Mouse (Mus musculus) adrenal gland, adult 18-20 months (tissue): ENCODE measurements around the gene Krt31. TPM values are rescaled to one million over a fixed set of nuclear protein-coding genes. Genes with fewer than 3 reads are reported as not detected.

Source experiments
- DNase-seq, 2 experiments: peaks; one replicate each; pipeline ENCODE4 v3.0.0; 2021 to 2022; ENCODE audit warnings: low spot score in 2 of 2
- long read RNA-seq, 2 experiments: library from polyadenylated mRNA; stranded (forward); transcript quantifications; one replicate each; pipeline ENCODE4 v2.0.0; 2021
- total RNA-seq, 2 experiments: library from RNA; stranded (reverse); gene quantifications; 1 replicate in 1 of 2; 2 replicates in 1 of 2; pipeline ENCODE4 v1.2.3; 2021

Krt31 gene
- not detected for total RNA-seq
- long read RNA-seq, experiment 1 = 0 reads
- long read RNA-seq, experiment 2 = 0 reads

DNA sequence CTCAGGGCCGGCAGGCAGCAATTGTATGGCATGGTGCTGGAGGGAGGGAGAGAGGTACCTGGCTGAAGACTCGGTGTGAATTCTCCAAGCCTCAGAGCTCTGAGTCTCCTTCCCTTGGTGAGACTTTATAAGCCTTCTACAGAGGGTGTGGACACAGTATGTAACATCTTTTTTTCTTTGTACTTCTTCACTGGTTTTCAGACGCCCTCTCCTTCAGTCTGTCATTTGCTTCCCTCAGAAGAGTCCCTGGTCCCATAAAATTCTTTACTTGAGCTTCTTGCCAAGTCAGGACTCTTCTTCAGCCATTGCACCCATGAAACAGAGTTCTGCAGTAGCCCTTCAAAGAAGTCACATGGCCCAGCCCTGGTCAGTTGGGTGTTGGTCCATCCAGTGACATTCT, at the start of gene Krt31:
TSS of gene Krt31 (minus strand) at position 101 of the 400 bp plus-strand sequence.
- no peak for DNase-seq

DNA sequence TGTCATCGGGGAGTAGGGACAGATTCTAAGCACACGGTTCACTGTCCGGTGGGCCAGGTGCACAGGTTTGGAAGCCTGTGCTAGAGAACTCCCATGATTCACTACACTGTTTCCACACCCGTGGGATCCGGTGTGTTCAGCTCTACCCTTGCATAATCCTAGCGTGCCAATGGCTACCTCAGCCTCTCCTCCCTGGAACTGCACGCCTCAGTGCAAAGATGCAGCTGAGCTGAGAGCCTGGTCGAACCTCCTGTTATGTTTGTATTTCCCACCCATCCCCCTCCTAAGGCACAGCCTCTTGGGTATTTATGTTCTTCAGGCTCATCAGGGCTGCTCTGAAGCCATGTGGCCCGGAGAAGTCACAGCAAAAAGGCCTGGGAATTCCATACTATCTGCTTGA, 47.5 kb upstream of the Krt31 start:
- no peak for DNase-seq

DNA sequence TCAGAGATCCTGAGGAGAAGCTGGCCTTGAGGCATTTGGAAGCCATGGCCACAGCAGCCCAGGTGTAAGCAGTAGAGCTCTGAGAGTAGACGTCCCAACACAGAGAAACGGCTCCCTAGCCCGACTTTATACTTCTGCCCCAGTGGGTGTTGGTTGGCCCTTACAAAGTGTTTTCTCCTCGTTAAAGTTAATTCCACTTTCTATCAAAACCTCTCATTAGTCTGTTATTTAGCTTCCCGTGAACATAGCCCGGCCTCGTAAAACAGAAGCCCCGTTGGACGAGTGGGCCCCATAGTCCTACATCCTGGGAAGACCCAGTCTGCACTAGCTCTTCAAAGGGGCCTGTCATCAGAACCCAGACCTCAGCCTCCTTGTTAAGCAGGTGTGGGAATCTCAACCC, 45.8 kb upstream of the Krt31 start, which contains the start of gene Krt35:
TSS of gene Krt35 (minus strand) at position 101 of the 400 bp plus-strand sequence.
- no peak for DNase-seq

DNA sequence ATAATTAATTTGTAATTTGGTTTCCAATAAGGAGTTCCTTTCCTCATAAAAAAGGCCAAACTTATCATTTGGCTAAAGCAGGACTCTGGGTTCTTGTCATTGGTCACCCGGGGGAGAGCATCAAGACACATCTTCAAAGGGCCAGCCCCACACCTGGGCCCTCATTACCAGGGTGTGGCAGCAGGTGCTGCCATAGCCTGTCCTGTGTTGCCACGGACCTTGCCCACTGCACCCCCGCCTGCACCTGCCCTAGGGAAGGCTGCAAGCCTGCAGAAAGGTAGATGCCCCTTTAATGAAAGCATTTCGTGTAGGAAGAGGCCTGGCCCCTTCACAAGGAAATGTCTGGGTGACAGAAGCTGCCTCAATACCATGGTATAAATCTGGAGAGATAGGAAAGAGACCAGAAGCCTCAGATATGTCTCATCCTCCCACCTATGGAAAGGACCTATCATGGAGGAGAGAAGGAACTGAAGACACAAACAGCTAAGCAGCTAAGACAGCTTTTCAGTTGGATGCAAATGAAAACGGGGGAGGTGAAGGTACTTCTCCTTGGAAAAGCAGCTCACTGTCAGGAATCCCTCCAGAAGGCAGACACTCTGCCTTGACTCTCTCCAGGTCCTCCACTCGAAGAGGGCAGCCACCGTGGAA, 38.2 kb upstream of the Krt31 start:
- no peak for DNase-seq

DNA sequence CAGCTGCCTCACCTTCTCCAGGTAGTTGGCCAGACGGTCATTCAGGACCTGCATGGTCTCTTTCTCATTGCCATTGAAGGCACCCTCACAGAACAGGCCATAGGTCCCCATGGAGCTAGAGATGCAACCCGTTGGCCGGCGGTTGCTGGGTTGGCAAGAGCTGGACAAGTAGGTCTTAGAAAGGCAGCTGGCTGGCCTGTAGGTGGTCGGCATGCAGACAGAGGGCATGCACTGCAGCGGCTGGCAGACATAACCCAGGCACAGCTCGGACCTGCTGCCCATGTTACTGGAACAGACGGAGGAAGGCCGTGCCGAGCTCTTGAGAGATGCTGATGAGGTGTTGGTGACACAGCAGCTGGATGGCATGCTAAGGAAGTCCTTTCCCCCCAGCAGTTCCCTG, 37.5 kb upstream of the Krt31 start, which contains the start of gene Krt32:
TSS of gene Krt32 (minus strand) at position 366 of the 400 bp plus-strand sequence.
- DNase-seq = no peak

DNA sequence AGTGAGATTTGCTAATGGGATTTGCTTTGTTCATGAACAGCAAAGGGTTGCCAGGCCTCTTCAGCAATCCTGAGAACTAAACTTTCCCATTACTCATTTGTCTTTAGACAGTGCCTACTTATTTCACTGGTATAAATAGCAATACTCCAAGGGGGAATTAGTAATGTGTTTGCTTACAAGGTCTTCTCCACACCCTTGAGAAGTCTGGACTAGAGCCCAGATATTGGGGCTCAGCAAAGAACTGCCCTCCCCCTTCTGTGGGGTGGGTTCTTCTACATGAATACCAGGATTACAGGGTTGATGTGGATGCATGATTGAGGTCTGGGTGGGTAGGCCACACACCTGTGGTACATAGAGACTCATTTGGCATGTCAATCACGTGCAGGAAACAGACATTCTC, 23.5 kb upstream of the Krt31 start:
- no peak for DNase-seq

DNA sequence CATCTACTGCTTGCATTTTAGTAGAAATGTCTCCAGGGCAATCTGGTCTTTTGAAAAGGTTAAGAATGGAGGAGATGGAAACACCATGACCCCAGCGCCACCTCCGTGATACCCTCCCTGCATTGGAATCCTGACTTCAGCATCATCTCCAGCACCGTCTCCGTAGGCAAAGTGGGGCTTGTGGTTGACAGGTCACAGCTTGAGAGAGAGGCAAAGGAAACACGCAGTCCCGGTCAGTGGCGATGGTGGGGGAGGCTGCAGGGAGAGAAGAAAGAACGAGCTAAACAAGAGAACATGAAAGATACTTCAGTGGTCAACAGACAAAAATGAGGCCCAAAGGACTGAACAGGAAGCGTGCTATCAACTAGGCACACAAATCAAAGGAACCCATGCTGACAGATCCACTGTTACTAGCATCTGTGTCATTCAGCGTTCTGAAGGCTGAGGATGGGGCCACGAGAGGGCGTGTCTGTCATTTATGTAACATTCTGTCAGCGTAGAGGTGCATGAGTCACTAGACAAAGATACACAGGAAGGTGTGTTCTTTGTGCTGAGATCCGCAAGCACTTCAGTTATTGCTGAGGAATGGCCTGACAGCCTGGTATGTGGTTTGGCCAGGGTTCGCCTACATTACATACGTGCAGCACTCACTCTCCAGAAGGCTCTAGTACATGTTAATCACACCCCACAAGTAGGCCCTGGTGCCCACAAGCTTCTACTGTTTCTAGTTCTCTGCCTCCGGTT, 17.1 kb upstream of the Krt31 start:
- no peak for DNase-seq

DNA sequence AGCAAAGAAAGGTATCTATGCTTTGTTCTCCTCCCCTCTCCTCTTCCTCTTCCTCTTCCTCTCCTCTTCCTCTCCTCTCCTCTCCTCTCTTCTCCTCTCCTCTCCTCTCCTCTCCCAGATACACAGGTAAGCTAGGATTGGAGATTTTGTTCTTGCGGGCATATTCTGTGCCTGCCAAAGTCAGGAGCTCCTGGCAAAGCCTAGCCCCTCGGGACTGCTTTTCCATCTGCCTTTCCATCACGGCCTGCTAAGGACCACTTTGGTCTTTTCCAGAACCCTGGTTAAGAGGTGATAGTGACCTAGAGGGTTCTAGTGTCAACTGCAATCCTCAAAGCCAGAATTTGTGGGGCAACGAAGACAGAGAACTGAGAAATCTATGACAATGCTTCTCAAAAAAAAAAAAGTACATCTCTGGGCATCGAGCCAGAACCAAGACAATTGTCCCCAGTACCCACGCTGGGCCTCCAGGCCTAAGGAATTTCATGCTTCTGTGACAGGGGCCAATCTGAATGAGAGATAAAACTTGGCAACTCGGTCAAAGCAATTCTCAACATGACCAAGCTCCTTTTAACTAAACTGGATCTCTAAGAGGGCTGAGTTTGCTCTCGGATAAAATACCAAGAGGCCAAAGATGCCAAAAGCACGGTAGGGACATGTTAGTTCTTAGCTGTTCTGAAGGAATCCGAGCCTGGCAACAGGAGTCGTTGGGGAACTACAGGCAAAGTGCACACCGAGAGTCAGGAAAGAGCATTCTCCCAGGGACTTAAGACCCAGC, 16.1 kb upstream of the Krt31 start:
- DNase-seq = no peak

DNA sequence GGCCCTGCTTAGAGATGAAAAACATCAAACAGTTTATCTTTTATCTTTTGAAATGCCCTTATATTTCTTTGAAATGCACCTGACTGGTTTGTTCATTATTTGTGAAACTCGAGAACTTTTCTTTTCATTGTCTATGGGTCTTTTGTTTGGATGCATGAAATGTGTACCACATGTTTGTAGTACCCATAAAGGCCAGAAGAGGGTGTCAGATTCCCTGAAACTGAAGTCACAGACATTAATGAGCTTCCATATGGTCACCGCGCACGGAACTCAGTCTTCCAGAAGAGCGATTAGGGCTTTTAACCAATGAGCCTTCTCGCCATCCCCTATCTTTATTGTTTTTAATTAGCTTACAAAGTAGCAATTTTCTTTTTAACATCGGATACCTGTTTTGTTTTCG, 8.5 kb upstream of the Krt31 start:
- no peak for DNase-seq

DNA sequence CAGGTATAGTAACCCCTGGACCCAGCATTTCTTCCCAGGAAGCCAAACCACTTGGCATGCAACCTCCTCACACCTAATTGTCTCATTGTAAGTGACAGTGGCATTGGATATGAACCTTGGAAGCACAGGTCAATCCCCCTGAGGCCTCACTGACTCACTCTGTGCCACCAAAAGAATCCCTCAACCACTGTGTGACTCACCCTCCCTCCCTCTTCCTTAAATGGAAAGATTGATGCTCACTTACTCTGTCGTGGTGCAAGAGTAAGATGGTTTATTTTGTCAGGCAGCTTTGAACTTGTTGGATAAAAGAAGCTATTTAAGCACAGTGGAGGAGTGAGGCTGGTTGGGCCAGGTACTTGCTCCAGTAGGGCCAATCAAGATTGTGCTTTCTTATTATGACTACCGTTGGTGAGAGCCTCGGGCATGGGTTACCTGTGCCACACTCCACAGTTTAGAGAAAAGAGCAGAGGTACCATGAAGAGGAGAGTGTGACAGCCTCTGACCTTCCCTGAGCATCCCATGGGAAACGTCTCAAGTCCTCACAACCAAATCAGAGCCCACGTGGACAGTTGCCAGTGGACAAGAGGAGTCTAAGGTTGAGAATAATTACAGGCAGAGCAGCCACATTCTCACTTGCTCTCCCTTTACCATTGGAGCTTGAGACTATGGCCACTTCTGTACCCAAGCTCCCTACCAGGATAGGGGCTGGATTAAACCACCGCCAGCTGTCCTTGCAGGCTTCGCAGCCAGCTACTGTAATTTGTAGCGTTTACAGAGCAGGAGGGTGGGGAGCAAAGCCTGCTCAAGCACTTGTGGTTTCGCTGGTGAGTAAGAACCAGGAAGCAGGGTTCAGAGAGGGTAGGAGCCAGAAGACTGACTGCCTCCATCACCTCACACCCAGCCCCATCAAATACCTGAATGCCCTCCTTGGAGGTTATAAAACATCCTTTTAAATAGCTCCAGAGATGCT, 5.6 kb upstream of the Krt31 start:
- DNase-seq = peak in 1 of 2 experiments; percentile 6

DNA sequence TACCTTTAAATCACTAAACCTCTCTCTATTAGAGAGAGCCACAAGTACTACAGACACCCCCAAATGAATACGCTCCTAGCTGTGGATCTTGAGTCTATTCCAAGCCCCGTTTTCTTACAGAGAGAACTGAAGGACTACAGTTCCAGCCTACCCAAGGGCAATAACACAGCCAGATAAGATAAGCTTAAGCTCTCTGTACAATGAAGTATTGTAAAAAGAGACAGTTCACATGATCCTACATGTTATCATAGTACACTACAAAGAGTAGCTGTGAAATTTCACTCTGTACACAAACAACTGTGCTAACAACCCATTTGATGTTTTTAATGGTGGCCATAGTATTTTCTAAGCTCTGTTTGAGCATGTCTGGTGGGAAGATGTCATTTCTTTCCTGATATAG, 3.2 kb downstream of the Krt31 start:
- no peak for DNase-seq

DNA sequence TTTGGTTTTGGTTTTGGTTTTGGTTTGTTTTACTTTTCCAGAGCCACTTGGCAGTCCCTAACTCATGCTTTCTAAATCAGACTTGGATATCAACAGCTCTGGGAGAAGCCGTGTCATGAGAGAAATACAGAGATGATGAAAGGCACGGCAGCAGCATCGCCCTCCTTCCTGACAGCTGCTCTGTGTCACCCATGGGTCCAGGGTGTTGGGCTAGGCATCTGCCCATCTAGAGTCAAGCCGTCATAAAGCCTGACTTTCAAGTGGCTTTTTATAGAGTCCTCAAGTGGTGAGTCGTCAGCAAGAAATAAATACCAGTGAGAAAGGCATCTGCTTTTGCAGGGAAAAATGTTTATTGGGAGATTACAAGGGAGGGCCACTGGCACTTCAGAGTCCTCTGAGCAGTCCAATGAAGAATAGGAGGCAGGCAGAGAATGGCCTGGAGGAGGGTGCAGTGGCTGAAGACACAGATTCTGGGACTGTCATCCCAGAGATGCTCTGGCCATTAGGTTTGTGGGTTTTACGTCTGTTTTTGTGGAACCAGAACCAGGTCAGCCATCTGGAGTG, 4.0 kb downstream of the Krt31 start:
- DNase-seq = no peak

DNA sequence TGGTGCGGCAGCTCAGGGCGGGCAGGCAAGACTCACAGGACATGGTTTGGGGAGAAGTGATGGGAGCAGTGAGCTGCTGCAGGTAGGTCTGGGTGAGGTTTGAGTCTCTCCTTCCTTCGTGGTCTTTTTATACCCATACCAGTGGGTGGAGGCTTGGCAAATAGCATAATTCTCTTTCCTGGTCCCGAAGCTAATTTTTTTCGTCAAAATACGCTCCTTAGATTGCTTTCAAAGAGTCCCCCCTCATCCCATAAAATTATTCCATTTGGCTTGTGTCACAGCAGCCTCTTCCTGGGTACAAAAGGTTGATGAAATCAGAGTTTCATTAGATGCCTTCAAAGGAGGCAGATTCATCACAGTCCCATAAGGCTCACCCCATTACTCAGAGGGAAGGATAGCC, 8.9 kb downstream of the Krt31 start, which contains the start of gene Krt34:
TSS of gene Krt34 (minus strand) at position 101 of the 400 bp plus-strand sequence.
- no peak for DNase-seq

DNA sequence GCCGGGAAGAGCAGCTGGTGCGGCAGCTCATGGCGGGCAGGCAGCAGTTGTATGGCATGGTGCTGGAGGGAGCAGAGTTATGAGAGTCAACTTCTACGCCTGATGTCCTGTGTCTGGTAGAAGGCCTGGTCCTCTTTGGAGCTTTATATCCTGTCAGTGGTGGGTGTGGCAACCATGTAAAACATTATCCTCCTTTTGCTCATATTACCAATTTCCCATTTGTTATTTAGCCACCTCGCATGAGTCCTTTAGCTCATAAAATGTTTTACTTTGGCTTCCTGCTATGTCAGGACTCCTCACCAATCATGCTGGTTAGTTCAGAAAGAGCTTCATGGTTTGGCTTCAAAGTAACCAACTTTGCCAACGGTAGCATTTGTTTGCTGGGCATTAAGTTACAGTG, 20.6 kb downstream of the Krt31 start, which contains the start of gene Krt33b:
TSS of gene Krt33b (minus strand) at position 101 of the 400 bp plus-strand sequence.
- DNase-seq = no peak

DNA sequence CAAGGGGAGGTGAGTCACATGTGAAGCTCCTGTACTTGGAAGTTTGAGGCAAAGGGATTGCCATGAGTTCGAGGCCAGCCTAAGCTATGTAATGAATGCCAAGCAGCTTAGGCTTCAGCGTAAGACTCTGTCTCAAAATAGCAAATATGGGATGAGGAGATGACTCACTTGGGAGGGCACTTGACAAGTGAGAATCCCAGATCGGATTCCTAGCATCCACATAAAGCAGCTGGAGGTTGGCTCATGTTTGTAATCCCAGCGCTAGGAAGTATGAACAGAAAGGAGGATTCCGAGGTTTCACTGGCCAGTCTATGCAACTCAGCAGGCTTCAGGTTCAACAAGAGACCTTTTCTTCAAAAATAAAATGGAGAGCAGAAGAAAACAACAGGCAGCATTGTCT, 28.9 kb downstream of the Krt31 start:
- DNase-seq = no peak

DNA sequence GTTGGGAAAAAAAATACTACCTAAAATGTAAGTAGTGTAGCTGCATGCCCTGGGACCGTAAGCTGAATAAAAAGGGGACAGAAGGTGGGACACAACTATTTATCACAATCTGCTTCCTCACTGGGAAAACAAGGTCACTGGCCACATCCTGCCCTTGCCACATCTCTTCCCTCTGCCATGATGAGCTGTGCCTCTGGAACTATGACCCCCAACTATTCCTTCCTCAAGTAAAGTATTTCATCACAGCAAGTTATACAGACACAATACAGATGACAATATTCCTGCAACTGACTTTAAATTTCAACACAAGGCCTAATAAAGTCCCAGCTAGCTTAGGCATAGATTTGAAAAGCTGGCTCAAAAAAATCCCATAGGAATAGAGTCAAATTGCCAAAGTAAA, 30.9 kb downstream of the Krt31 start:
- DNase-seq = no peak

DNA sequence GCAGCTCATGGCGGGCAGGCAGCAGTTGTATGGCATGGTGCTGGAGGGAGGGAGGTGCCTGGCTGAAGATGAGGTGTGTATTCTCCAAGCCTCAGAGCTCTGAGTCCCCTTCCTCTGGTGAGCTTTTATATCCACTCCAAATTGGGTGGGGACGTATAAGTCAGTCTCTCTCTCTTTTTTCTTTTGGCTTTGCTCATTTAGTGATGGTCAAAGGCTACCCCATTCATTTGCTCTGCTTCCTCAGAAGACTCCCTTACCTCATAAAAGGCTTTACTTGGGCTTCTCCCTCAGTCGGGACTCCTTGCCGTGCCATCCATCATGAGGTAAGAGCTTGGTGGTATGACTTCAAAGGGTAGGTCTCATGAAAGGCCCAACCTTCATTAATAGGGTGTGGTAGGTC, 34.2 kb downstream of the Krt31 start, which contains the start of gene Krt33a:
TSS of gene Krt33a (minus strand) at position 101 of the 400 bp plus-strand sequence.
- DNase-seq = no peak

DNA sequence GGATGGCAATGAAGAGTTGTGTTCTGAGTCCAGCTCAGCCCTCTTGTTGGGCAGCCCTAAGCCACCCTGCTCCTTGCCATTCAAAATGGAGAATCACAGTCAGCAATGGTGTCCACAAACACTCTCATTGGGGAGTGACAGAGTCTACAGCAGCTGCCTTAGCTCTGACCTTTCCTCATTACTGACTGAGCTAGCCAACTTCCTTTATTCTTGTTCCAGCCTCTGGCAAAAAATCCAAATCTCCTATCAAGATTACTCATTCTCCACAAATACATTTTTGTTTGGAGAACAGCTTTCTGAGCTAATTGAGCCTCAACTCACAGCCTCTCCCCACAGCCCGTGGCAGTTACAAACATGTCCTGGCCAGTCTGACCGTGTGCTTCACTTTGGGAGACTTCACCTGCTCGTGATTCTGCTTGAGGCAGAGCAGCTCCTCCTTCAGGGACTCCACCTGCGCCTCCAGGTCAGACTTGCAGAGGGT, 36.6 kb downstream of the Krt31 start:
- no peak for DNase-seq

DNA sequence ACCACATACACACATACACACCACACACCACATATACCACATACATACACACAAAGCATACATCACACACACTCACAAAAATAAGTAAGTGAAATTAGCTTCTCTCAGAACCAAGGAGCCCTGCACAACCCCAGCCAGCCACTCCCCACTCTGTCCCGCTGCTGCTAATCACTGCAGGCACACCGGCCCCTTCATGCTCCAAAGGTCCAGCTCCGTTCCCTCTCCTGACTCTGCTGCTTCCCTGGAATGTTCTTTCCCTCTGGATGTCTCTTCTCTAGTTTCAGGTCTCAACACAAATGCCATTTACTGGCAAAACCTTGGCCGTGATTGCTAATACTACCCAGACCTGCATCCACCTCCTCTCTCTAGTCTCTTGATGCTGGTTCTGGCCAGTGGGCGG, 39.7 kb downstream of the Krt31 start:
- no peak for DNase-seq

DNA sequence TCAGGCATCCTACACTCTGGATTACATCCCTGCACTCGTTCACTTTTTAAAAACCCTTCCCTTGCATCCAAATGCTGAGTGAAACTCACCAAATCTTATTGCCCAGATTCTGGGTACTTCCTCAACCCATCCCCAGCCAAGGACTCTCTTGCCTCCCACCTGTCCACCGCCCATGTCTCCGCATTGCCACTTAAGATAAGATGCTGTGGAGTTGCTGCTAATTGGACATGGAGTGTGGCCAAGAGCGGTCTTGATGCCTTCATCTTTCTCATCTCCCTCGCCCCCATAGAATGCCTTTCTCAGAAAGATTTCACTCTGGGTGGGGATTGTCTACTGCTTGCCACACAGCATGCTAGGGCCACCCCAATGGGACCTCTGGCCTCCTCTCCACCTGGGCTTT, 42.0 kb downstream of the Krt31 start:
- DNase-seq = no peak
